Mouse (Mus musculus): Measurements from ENCODE around the gene Sost. TPM values are rescaled to one million over a fixed set of nuclear protein-coding genes. Genes with fewer than 3 reads are reported as not detected.

Gene Sost
- polyA plus RNA-seq, 1 experiment: 0.25 TPM

DNA sequence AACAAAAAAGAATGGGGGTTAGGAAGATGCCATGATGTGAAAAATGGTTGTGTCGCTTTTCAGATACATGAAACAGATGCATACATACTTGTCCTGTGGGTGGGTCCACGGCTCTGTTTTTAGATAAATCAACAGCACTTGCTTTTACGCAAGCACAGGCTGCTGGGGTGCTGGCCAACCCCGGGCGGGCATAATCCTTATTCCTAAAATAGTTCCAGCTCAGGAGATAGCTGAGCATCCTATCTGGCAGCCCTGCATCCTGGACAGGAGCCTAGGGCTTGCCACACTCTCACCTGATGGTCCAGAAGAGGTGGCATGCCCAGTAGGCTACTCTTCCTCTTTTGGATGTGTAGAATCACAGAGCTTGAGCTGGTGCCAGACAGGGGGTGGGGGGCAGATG lies 16.8 kb downstream of the Sost start:
- Histone ChIP-seq H3K4me2 (ENCODE audit: low read depth) (no peak overlapping the region), H3K36me3 (ENCODE audit: control insufficient read depth, insufficient read depth) (no peaks in the 10 kb centered on the region), H3K27me3 (ENCODE audit: control insufficient read depth, insufficient read depth, insufficient read length) (peaks cover 60% of the 10 kb centered on the region), H3K4me3 (no peak overlapping the region), H3K79me2 (ENCODE audit: control insufficient read depth, insufficient read depth) (no peaks in the 10 kb centered on the region), H3ac (ENCODE audit: control insufficient read depth, insufficient read length) (no peak overlapping the region)
- TF ChIP-seq POLR2A (IDR thresholded peaks at IDR 0.05; ENCODE audit: insufficient read length, low read depth): no peak
- TF ChIP-seq E2F4 (IDR thresholded peaks at IDR 0.05; ENCODE audit: insufficient read depth): no peak
- no peak for TF ChIP-seq MYOG (IDR thresholded peaks at IDR 0.05; ENCODE audit: control insufficient read depth in 1 of 3, insufficient read depth in 1 of 3, insufficient read length in 2 of 3, low read depth in 2 of 3)
- TF ChIP-seq USF1 (IDR thresholded peaks at IDR 0.05; ENCODE audit: low read depth): no peak
- no peak for TF ChIP-seq MAX (IDR thresholded peaks at IDR 0.05; ENCODE audit: low read depth)
- no peak for TF ChIP-seq MYOD1 (IDR thresholded peaks at IDR 0.05; ENCODE audit: control insufficient read depth in 1 of 3, insufficient read length in 2 of 3, low read depth in 2 of 3)
- TF ChIP-seq POLR2AphosphoS2 (IDR thresholded peaks at IDR 0.05; ENCODE audit: insufficient read length, low read depth): no peak
- TF ChIP-seq REST (IDR thresholded peaks at IDR 0.05; ENCODE audit: insufficient read depth, insufficient read length): no peak

DNA sequence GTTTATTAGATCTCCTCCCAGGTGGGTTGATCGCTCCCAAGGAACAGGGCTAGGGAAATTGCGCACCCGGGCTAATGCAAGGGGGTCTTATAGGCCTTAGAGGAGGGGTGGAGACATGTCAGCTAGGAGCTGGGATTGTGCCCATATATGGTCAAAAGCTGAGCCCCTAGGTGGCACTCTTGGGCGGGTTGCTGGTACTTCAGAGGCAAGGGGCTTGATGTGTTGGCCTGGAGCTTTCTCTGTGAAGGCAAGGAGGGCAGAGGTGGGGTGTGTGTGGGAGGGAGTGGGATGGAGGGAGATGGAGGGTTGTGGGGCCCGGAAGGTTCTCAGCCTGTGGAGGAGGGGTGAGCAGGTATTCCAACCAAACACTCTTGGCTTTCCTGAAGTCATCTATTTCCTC lies 20.3 kb downstream of the Sost start:
- H3K27me3 ChIP-seq (ENCODE audit: control insufficient read depth, insufficient read depth, insufficient read length): peaks cover 70% of the 10 kb centered on the region
- H3K36me3 ChIP-seq (ENCODE audit: control insufficient read depth, insufficient read depth): no peaks in the 10 kb centered on the region
- no peaks in the 10 kb centered on the region for H3K79me2 ChIP-seq (ENCODE audit: control insufficient read depth, insufficient read depth)
- peak; percentile 85 for TF ChIP-seq SRF (IDR thresholded peaks at IDR 0.05; ENCODE audit: control insufficient read depth, insufficient read length, low read depth)
- TF ChIP-seq TCF12 (IDR thresholded peaks at IDR 0.05; ENCODE audit: insufficient read depth, poor library complexity, severe bottlenecking): no peak
- TF ChIP-seq MYOG (IDR thresholded peaks at IDR 0.05; ENCODE audit: control insufficient read depth in 1 of 3, insufficient read depth in 1 of 3, insufficient read length in 2 of 3, low read depth in 2 of 3): no peak
- H3K4me3 ChIP-seq: no peak overlapping the region
- H3ac ChIP-seq (ENCODE audit: control insufficient read depth, insufficient read length): no peak overlapping the region
- no peak overlapping the region for H3K4me2 ChIP-seq (ENCODE audit: low read depth)

DNA sequence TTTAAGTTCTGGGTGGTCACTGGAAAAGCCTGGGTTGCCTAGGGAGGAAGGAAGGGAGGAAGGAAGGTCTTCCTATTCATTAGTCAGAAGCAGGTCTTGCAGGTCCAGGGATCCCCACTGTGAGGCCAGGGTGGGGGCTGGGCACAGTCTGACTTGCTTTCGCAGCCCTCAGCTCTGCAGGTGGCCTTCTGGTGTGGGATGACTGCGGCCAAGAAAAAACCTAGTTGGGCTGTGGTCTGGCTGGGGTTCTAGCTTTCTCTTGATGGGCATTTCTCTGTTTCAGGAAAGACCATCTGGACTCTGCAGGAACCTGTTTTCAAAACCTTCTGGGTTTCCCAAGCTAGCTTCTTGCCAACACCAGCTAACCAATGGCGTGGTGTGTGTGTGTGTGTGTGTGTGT lies 23.8 kb downstream of the Sost start:
- Histone ChIP-seq H3ac (ENCODE audit: control insufficient read depth, insufficient read length) (no peak overlapping the region), H3K27me3 (ENCODE audit: control insufficient read depth, insufficient read depth, insufficient read length) (peaks cover 71% of the 10 kb centered on the region), H3K79me2 (ENCODE audit: control insufficient read depth, insufficient read depth) (no peaks in the 10 kb centered on the region), H3K4me2 (ENCODE audit: low read depth) (no peak overlapping the region), H3K36me3 (ENCODE audit: control insufficient read depth, insufficient read depth) (no peaks in the 10 kb centered on the region), H3K4me3 (no peak overlapping the region)
- no peak for TF ChIP-seq TCF12 (IDR thresholded peaks at IDR 0.05; ENCODE audit: insufficient read depth, poor library complexity, severe bottlenecking)

DNA sequence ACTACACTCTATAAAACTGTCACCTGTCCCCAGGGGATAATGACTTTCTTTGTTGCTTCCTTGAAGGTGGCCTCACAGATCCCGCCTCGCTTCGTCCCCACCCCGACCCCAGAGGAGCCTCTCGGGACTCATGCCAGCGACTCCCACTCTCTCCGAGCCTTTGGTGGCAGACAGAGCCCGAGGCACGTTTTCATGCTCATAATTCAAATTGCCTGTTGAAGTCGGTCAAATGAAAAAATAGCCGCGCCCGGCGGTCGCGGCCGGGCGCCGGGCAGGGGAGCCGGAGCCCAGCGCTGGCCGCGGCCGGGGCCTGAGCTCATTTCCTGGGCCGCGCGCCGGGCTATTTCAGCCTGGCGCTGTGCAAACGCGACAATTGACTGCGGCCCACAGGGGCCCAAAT lies 29.7 kb downstream of the Sost start:
- Histone ChIP-seq H3K4me3 (no peak overlapping the region), H3K36me3 (ENCODE audit: control insufficient read depth, insufficient read depth) (no peaks in the 10 kb centered on the region), H3K27me3 (ENCODE audit: control insufficient read depth, insufficient read depth, insufficient read length) (peaks cover 67% of the 10 kb centered on the region), H3K4me2 (ENCODE audit: low read depth) (no peak overlapping the region), H3K79me2 (ENCODE audit: control insufficient read depth, insufficient read depth) (no peaks in the 10 kb centered on the region), H3ac (ENCODE audit: control insufficient read depth, insufficient read length) (no peak overlapping the region)
- TF ChIP-seq CEBPB (IDR thresholded peaks at IDR 0.05; ENCODE audit: insufficient read depth, poor library complexity, severe bottlenecking) (no peak), SRF (IDR thresholded peaks at IDR 0.05; ENCODE audit: control insufficient read depth, insufficient read length, low read depth) (no peak), TCF3 (IDR thresholded peaks at IDR 0.05; ENCODE audit: insufficient read length, low read depth) (no peak), E2F4 (IDR thresholded peaks at IDR 0.05; ENCODE audit: insufficient read depth) (no peak), USF1 (IDR thresholded peaks at IDR 0.05; ENCODE audit: low read depth) (no peak), POLR2A (IDR thresholded peaks at IDR 0.05; ENCODE audit: insufficient read length, low read depth) (no peak)

DNA sequence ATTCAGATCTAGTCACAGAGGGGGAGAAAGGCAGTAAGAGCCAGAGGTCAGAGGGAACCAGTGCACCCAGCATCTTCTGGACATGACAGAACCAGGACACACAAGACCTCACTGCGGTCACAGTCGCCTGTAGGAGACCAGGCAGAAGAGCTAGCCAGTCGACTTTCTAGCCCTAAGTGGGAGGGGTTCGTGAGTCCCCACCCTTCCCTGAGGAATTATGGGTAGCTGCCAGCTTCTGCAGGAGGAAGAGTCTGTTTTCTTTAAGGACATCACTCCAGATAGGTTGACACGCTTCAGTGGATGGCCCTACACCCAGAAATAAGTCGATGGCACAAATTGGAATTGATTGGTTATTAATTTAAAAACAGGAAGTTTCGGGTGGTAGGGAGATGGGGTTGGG lies 30.4 kb downstream of the Sost start:
- H3K36me3 ChIP-seq (ENCODE audit: control insufficient read depth, insufficient read depth): no peaks in the 10 kb centered on the region
- TF ChIP-seq USF1 (IDR thresholded peaks at IDR 0.05; ENCODE audit: low read depth) (no peak), POLR2AphosphoS2 (IDR thresholded peaks at IDR 0.05; ENCODE audit: insufficient read length, low read depth) (no peak)
- H3K4me2 ChIP-seq (ENCODE audit: low read depth): no peak overlapping the region
- H3ac ChIP-seq (ENCODE audit: control insufficient read depth, insufficient read length): no peak overlapping the region
- no peaks in the 10 kb centered on the region for H3K79me2 ChIP-seq (ENCODE audit: control insufficient read depth, insufficient read depth)
- no peak overlapping the region for H3K4me3 ChIP-seq
- peaks cover 67% of the 10 kb centered on the region for H3K27me3 ChIP-seq (ENCODE audit: control insufficient read depth, insufficient read depth, insufficient read length)

DNA sequence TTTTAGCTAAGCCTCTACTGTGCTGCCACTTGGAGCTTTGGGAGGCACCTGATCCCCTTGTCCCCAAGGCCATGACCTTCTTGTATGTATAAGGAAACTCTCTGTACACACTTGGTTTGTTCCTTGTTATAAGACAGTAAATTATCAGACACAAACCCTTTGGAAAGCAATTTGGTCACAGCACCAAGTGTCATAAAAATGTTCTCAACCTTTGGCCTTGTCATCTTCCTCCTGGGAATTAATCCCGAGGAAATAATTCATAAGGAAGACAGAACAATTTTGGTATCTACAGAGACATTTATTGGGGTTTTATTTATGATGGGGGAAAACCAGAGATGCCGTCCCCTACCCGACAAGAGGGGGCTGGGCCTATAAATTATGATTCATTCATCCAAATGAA lies 31.1 kb downstream of the Sost start:
- Histone ChIP-seq H3K27me3 (ENCODE audit: control insufficient read depth, insufficient read depth, insufficient read length) (peaks cover 60% of the 10 kb centered on the region), H3K4me2 (ENCODE audit: low read depth) (no peak overlapping the region)

More for the DNA sequence above, 31.1 kb downstream of the Sost start:
- H3K4me3 ChIP-seq: no peak overlapping the region
- no peaks in the 10 kb centered on the region for H3K36me3 ChIP-seq (ENCODE audit: control insufficient read depth, insufficient read depth)
- no peaks in the 10 kb centered on the region for H3K79me2 ChIP-seq (ENCODE audit: control insufficient read depth, insufficient read depth)
- no peak overlapping the region for H3ac ChIP-seq (ENCODE audit: control insufficient read depth, insufficient read length)
- TF ChIP-seq USF1 (IDR thresholded peaks at IDR 0.05; ENCODE audit: low read depth): no peak
- no peak for TF ChIP-seq TCF12 (IDR thresholded peaks at IDR 0.05; ENCODE audit: insufficient read depth, poor library complexity, severe bottlenecking)
- TF ChIP-seq MYOD1 (IDR thresholded peaks at IDR 0.05; ENCODE audit: control insufficient read depth in 1 of 3, insufficient read length in 2 of 3, low read depth in 2 of 3): no peak
- TF ChIP-seq CEBPB (IDR thresholded peaks at IDR 0.05; ENCODE audit: insufficient read depth, poor library complexity, severe bottlenecking): no peak
- no peak for TF ChIP-seq REST (IDR thresholded peaks at IDR 0.05; ENCODE audit: insufficient read depth, insufficient read length)
